Mouse (Mus musculus) MEL (cell line): Measurements from ENCODE around the gene Mylpf.

Experiments used
- EP300 ChIP-seq, 2 experiments: IDR thresholded peaks; 2 replicates each; pipeline ENCODE4 v1.6.1; 2011; ENCODE audit warnings: improper control_type of control experiment in 2 of 2, low read length in 2 of 2, low read depth in 1 of 2, mild to moderate bottlenecking in 1 of 2
- KAT2A ChIP-seq: conservative IDR thresholded peaks from 2 replicates; pipeline ENCODE4 v1.6.1; 2012; ENCODE audit warnings: low read depth, low read length, improper control_type of control experiment, inconsistent platforms
- POLR2A ChIP-seq, 2 experiments: IDR thresholded peaks; 2 replicates each; pipeline ENCODE4 v1.6.1; 2011 to 2012; ENCODE audit warnings: low read length in 2 of 2, mild to moderate bottlenecking in 2 of 2, control low read depth in 1 of 2, improper control_type of control experiment in 1 of 2, low read depth in 1 of 2, moderate library complexity in 1 of 2; ENCODE audit not compliant: control insufficient read depth in 1 of 2, insufficient read depth in 1 of 2, poor library complexity in 1 of 2
- POLR2AphosphoS2 ChIP-seq: IDR thresholded peaks from 2 replicates; pipeline ENCODE4 v1.6.1; 2011; ENCODE audit warnings: low read length, improper control_type of control experiment
- TCF12 ChIP-seq: IDR thresholded peaks from 2 replicates; pipeline ENCODE4 v1.6.1; 2014; ENCODE audit warnings: low read depth, mild to moderate bottlenecking, inconsistent platforms, low read length, improper control_type of control experiment, moderate library complexity
- ZNF384 ChIP-seq: IDR thresholded peaks from 2 replicates; pipeline ENCODE4 v1.6.1; 2012; ENCODE audit warnings: low read depth, mild to moderate bottlenecking, inconsistent platforms, low read length, improper control_type of control experiment

DNA sequence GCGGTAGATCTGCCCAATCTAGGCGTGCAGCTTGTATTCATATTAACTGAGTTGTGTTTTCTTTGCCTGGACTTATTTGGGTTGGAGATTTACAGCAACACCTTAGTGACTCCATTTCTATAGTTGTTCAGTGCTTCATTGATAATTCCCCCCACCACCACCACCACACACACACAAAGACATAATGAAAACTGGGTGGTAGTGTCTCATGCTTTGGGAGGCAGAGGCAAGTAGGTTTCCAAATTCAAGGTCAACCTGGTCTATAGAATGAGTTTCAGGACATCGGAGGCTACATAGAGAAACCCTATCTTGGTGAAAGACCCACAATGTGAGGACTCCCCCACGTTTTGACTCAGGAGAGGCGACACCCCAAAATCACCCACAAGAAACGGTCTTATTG, 15.9 kb downstream of the Mylpf start:
- TF ChIP-seq KAT2A (no peak), POLR2AphosphoS2 (no peak), EP300 (IDR thresholded peaks at IDR 0.05; ENCODE audit: low read depth in 1 of 2, low read length in 2 of 2) (no peak), TCF12 (no peak), ZNF384 (no peak), POLR2A (IDR thresholded peaks at IDR 0.05; ENCODE audit: control insufficient read depth in 1 of 2, insufficient read depth in 1 of 2, low read depth in 1 of 2, low read length in 2 of 2, poor library complexity in 1 of 2) (no peak)
